Comparison of ENCODE assay signal across 8 mouse cellular contexts in genomic region chr4:47020563-47020962, GRCm38 (mm10). TPM values are rescaled to one million over a fixed set of nuclear protein-coding genes. Genes with fewer than 3 reads are reported as not detected.
DNase-seq lines count a peak whose midpoint lies in the region; ATAC-seq and TF ChIP-seq lines count a peak whose summit lies in the region.

No protein-coding gene starts in this region.

- H3K27ac ChIP-seq in heart, embryonic 12.5 days (ENCODE audit: poor library complexity, severe bottlenecking) = no peak overlapping the region
- H3K27ac ChIP-seq in cortical plate, adult 2 months (ENCODE audit: insufficient read depth, low read length) = no peak overlapping the region
- no peak overlapping the region for H3K27ac ChIP-seq in testis, adult 2 months (ENCODE audit: control insufficient read depth, insufficient read depth, low read depth, low read length)

- TF ChIP-seq POLR2A in cortical plate, adult 2 months (IDR thresholded peaks at IDR 0.05; ENCODE audit: extremely low read depth, insufficient read depth, low read length) = no peak
- no peak for TF ChIP-seq POLR2A in testis, adult 2 months (IDR thresholded peaks at IDR 0.05; ENCODE audit: control insufficient read depth, low read depth, low read length)

- peaks cover 14% of the 10 kb centered on the region for H3K4me1 ChIP-seq in heart, embryonic 12.5 days (replicated peaks)
- H3K4me1 ChIP-seq in cortical plate, adult 2 months (ENCODE audit: control insufficient read depth, insufficient read depth, low read length) = no peaks in the 10 kb centered on the region
- H3K4me1 ChIP-seq in testis, adult 2 months (ENCODE audit: control insufficient read depth, insufficient read depth, low read length) = no peaks in the 10 kb centered on the region

- 0 out of 2 replicates have a peak, but pooled peaks cover 7% of the 10 kb centered on the region for H3K27me3 ChIP-seq in heart, embryonic 12.5 days (replicated peaks)
- H3K27me3 ChIP-seq in testis, adult 2 months (ENCODE audit: control insufficient read depth, insufficient read depth, low read length) = no peaks in the 10 kb centered on the region

- TF ChIP-seq CTCF in cortical plate, adult 2 months (IDR thresholded peaks at IDR 0.05; ENCODE audit: extremely low read depth, insufficient read depth, low read length) = peak; percentile 65
- TF ChIP-seq CTCF in testis, adult 2 months (IDR thresholded peaks at IDR 0.05; ENCODE audit: control insufficient read depth, insufficient read depth, insufficient replicate concordance, low read depth, low read length) = peak; percentile 50; the same call in 1 of the 2 replicates

- H3K9me3 ChIP-seq in heart, embryonic 12.5 days (replicated peaks) = no peaks in the 10 kb centered on the region

- H3K36me3 ChIP-seq in heart, embryonic 12.5 days = peaks cover 14% of the 10 kb centered on the region; the same call in 1 of the 2 replicates
- no peaks in the 10 kb centered on the region for H3K36me3 ChIP-seq in testis, adult 2 months (ENCODE audit: control insufficient read depth, insufficient read depth, low read length)

- no peak overlapping the region for H3K4me3 ChIP-seq in heart, embryonic 12.5 days
- H3K4me3 ChIP-seq in cortical plate, adult 2 months (ENCODE audit: insufficient read depth, low read length) = no peak overlapping the region
- no peak overlapping the region for H3K4me3 ChIP-seq in testis, adult 2 months (ENCODE audit: control insufficient read depth, low read depth, low read length)

- ATAC-seq in heart, embryonic 12.5 days (ENCODE audit: insufficient number of reproducible peaks, low FRiP score) = no peak
- 0 out of 2 replicates have a peak, but pooled peaks have one; percentile 48 for ATAC-seq in megakaryocyte-erythroid progenitor cell, adult 5-6 weeks (replicated peaks; ENCODE audit: low FRiP score, low TSS enrichment, poor library complexity, severe bottlenecking)

- no peak overlapping the region for H3K9ac ChIP-seq in heart, embryonic 12.5 days

- WGBS in heart, embryonic 12.5 days = 19% methylated on average over 5 of the region's 5 CpGs

- peak; percentile 49 for DNase-seq in heart, adult 8-10 months (ENCODE audit: low spot score)
- DNase-seq in 416B (ENCODE audit: low read depth) = peak; percentile 53
- DNase-seq in ZHBTc4 (ENCODE audit: low read depth, low spot score) = peak; percentile 62
- DNase-seq in kidney, postnatal 36 days = peak; percentile 40 to 85

- H3K4me2 ChIP-seq in heart, embryonic 12.5 days = no peak overlapping the region

RNA-seq across cellular contexts. Expression of gene Gabbr2, which starts 28.9 kb away (rescaled TPM):
- under 1 TPM; 0.03 to 0.52 (median 0.18) TPM for total RNA-seq in heart, adult 8-10 months (2022)
- polyA plus RNA-seq in heart, embryonic 12.5 days (2016; fragmentation: Nextera tagmentation; extraction: Ambion mirVana) = 0.05 and 0.06 TPM in 2 replicates
- polyA plus RNA-seq in cortical plate, adult 2 months (2012; rRNA removed) = 138 and 139 TPM in 2 replicates
- not detected in 2 replicates for total RNA-seq in megakaryocyte-erythroid progenitor cell, adult 5-6 weeks (2014; fragmentation: Nextera tagmentation)
- total RNA-seq in megakaryocyte-erythroid progenitor cell, adult 5-6 weeks (2017) = not detected in 2 replicates
- 3.2 and 4.1 TPM in 2 replicates for polyA plus RNA-seq in testis, adult 2 months (2012; rRNA removed)

RNA-seq across cellular contexts. Expression of gene Anks6, which starts 36.7 kb away (rescaled TPM):
- total RNA-seq in heart, adult 8-10 months (2022) = 1 to 10 TPM; 1.8 to 3.3 (median 2.9) TPM
- polyA plus RNA-seq in heart, embryonic 12.5 days (2016; fragmentation: Nextera tagmentation; extraction: Ambion mirVana) = 2.7 and 3.0 TPM in 2 replicates
- polyA plus RNA-seq in cortical plate, adult 2 months (2012; rRNA removed) = 18.4 and 20.7 TPM in 2 replicates
- 0.32 TPM in 1 of 2 replicates, not detected in the other for total RNA-seq in megakaryocyte-erythroid progenitor cell, adult 5-6 weeks (2014; fragmentation: Nextera tagmentation)
- total RNA-seq in megakaryocyte-erythroid progenitor cell, adult 5-6 weeks (2017) = 0.09 TPM in 1 of 2 replicates, not detected in the other
- polyA plus RNA-seq in testis, adult 2 months (2012; rRNA removed) = 4.3 and 6.2 TPM in 2 replicates

Comparison
In these comparisons a context has a peak if more than half of its experiments do, and no peak if none do; other contexts are left out.
1. RNA of gene Gabbr2, which starts 28.9 kb away (polyA plus RNA-seq): 138 to 139 TPM in cortical plate, adult 2 months; 3.2 to 4.1 TPM in testis, adult 2 months and 0.05 to 0.06 TPM in heart, embryonic 12.5 days; every median in the first group is over 10 times any median in the second.
2. Peak in every context shown above with its lines, with median percentiles within 50 percentile points of each other: DNase-seq.